Mouse (Mus musculus): ENCODE data around the gene Fitm2. TPM values are rescaled to one million over a fixed set of nuclear protein-coding genes. Genes with fewer than 3 reads are reported as not detected.

Gene Fitm2
- polyA plus RNA-seq, 1 experiment = 6.6 TPM

GRCm38 (mm10) chr2:163433971-163434370 is 38.5 kb downstream of the Fitm2 start:
- DNase-seq (ENCODE audit: low read depth, low spot score) = no peak
- 15% methylated on average over 4 of the region's 4 CpGs for WGBS

GRCm38 (mm10) chr2:163431289-163431688 is 41.1 kb downstream of the Fitm2 start:
- 79% methylated on average over 9 of the region's 9 CpGs for WGBS

GRCm38 (mm10) chr2:163428346-163429011 is 44.0 kb downstream of the Fitm2 start:
- 43% methylated on average over 4 of the region's 4 CpGs for WGBS
- DNase-seq (ENCODE audit: low read depth, low spot score) = no peak

More at GRCm38 (mm10) chr2:163431289-163431688, 41.1 kb downstream of the Fitm2 start:
- no peak for DNase-seq (ENCODE audit: low read depth, low spot score)

- DNase-seq (ENCODE audit: low read depth, low spot score) = no peak
- WGBS = 79% methylated on average over 6 of the region's 6 CpGs
Observed at GRCm38 (mm10) chr2:163424597-163424996, 47.8 kb downstream of the Fitm2 start, which contains the start of gene Oser1. Gene Oser1 (minus strand): TSS chr2:163424697.

GRCm38 (mm10) chr2:163422895-163423660 is 49.4 kb downstream of the Fitm2 start:
- DNase-seq (ENCODE audit: low read depth, low spot score) = peak; percentile 80
- WGBS = 30% methylated on average over 9 of the region's 9 CpGs

- WGBS = 16% methylated on average over 10 of the region's 10 CpGs
- DNase-seq (ENCODE audit: low read depth, low spot score) = no peak
Observed at GRCm38 (mm10) chr2:163420366-163420886, 52.0 kb downstream of the Fitm2 start.

- under 1% methylated on average over 71 of the region's 71 CpGs for WGBS
- peak; percentile 97 for DNase-seq (ENCODE audit: low read depth, low spot score)
Observed at GRCm38 (mm10) chr2:163419346-163420045, 52.9 kb downstream of the Fitm2 start.

GRCm38 (mm10) chr2:163418841-163419345 is 53.5 kb downstream of the Fitm2 start:
- no peak for DNase-seq (ENCODE audit: low read depth, low spot score)
- under 1% methylated on average over 50 of the region's 50 CpGs for WGBS

GRCm38 (mm10) chr2:163417830-163418229 is 54.6 kb downstream of the Fitm2 start:
- no peak for DNase-seq (ENCODE audit: low read depth, low spot score)

- 60% methylated on average over 6 of the region's 6 CpGs for WGBS
- no peak for DNase-seq (ENCODE audit: low read depth, low spot score)
Observed at GRCm38 (mm10) chr2:163417026-163417425, 55.4 kb downstream of the Fitm2 start.

Other genes starting within 250 kb of the Fitm2 start
- gene Jph2, start 74.6 kb downstream of the Fitm2 start, polyA plus RNA-seq (2012; rRNA removed) = 17.8 and 18.1 TPM in 2 replicates
- 19.8 and 22.8 TPM in 2 replicates for gene Oser1, start 47.9 kb downstream of the Fitm2 start, polyA plus RNA-seq (2012; rRNA removed)
- 0.86 and 1.9 TPM in 2 replicates for gene Gdap1l1, start 34.2 kb downstream of the Fitm2 start, polyA plus RNA-seq (2012; rRNA removed)
- 3.2 and 4.6 TPM in 2 replicates for gene R3hdml, start 19.7 kb upstream of the Fitm2 start, polyA plus RNA-seq (2012; rRNA removed)
- 330 and 464 TPM in 2 replicates for gene Hnf4a, start 34.2 kb upstream of the Fitm2 start, polyA plus RNA-seq (2012; rRNA removed)
- gene Ttpal, start 129.7 kb upstream of the Fitm2 start, polyA plus RNA-seq (2012; rRNA removed) = 11.0 and 20.0 TPM in 2 replicates
- 292 and 419 TPM in 2 replicates for gene Serinc3, start 172.5 kb upstream of the Fitm2 start, polyA plus RNA-seq (2012; rRNA removed)
- gene Pkig, start 185.8 kb upstream of the Fitm2 start, polyA plus RNA-seq (2012; rRNA removed) = 107 TPM in 2 replicates